Mouse (Mus musculus) thymus, adult 2 months (tissue): ENCODE measurements around the gene Slc35b3.

ENCODE experiments used
- CTCF ChIP-seq: fragments of 200-500 bp; IDR thresholded peaks from 2 replicates; pipeline ENCODE4 v1.5.1; 2012; ENCODE audit warnings: mild to moderate bottlenecking, control low read depth, low read length, moderate library complexity, borderline replicate concordance; ENCODE audit not compliant: control insufficient read depth, poor library complexity, insufficient read depth; ENCODE audit errors: extremely low read depth
- POLR2A ChIP-seq: fragments of 200-500 bp; IDR thresholded peaks from 2 replicates; pipeline ENCODE4 v1.6.1; 2012; ENCODE audit warnings: mild to moderate bottlenecking, low read length, control low read depth, moderate library complexity; ENCODE audit not compliant: control insufficient read depth, poor library complexity, insufficient read depth; ENCODE audit errors: extremely low read depth

DNA sequence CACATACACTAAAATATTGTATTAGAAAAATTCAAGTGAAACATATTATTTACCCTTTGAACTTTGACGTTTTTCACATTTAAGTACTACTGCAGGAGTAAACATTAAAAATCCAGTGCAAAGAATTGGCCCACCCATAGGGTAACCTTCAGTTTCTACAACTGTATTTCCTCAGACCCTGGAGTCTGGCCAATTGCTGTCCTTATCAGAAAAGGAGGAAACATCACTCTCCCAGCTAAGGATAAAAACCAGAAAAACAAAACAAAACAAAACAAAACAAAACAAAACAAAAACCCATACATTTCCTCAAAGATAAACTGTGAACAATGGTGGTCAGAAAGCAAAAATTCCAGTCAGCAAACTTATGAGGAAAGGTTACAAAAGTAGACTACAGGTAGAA, 14.9 kb downstream of the Slc35b3 start:
- no peak for TF ChIP-seq POLR2A
- no peak for TF ChIP-seq CTCF
